Mouse (Mus musculus) frontal cortex, postnatal 25 days (tissue): ENCODE measurements around the gene Serhl.
"Not testable (repeated sequence)": the region's sequence is repeated elsewhere in the genome, so short reads cannot be mapped to it uniquely, and the experiment has no call there.

ENCODE experiments used
- DNase-seq, 2 experiments: peaks; one replicate each; pipeline ENCODE4 v3.0.0; 2022; ENCODE audit warnings: low spot score in 2 of 2

Serhl gene

DNA sequence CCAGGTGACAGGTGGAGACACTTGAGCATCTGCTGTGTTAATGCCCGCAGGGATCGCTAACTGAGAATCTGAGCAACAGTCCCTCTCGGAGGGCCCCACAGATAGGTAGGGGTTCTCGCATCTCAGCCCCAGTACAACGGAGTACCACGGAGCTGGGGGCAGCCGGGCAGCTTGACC is at the start of gene Serhl:
Gene Serhl (plus strand): TSS at position 78 of the 177 bp plus-strand sequence.
- no peak for DNase-seq

- no peak for DNase-seq
These were observed 49.1 kb upstream of the Serhl start for GRCm38 (mm10) chr15:83040156-83040555.

GRCm38 (mm10) chr15:83042655-83043361 is 46.5 kb upstream of the Serhl start:
- DNase-seq, result no peak

GRCm38 (mm10) chr15:83043362-83043708 is 46.0 kb upstream of the Serhl start:
- DNase-seq, result no peak

GRCm38 (mm10) chr15:83045565-83045964 is 43.7 kb upstream of the Serhl start:
- not testable (repeated sequence) for DNase-seq

DNA sequence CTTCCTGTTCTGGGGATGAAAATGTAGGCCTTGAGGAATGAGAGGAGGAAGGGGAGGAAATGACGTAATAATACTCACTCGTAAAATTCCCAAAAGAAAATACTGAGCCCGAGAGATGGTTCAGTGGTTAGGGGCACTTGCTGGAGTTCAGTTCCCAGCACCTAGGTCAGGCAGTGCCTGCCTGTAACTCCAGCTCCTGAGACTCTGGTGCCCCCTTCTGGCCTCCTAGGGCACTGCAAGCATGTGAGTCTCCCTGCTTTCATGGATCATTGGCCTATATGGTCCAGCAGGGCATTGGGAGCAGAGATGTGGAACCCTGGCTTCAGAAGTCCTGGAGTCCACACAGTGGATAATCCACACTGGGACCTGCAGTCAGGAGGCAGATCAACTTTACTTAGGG is 43.0 kb upstream of the Serhl start:
- no peak for DNase-seq

GRCm38 (mm10) chr15:83046730-83047129 is 42.6 kb upstream of the Serhl start:
- DNase-seq, result no peak

DNA sequence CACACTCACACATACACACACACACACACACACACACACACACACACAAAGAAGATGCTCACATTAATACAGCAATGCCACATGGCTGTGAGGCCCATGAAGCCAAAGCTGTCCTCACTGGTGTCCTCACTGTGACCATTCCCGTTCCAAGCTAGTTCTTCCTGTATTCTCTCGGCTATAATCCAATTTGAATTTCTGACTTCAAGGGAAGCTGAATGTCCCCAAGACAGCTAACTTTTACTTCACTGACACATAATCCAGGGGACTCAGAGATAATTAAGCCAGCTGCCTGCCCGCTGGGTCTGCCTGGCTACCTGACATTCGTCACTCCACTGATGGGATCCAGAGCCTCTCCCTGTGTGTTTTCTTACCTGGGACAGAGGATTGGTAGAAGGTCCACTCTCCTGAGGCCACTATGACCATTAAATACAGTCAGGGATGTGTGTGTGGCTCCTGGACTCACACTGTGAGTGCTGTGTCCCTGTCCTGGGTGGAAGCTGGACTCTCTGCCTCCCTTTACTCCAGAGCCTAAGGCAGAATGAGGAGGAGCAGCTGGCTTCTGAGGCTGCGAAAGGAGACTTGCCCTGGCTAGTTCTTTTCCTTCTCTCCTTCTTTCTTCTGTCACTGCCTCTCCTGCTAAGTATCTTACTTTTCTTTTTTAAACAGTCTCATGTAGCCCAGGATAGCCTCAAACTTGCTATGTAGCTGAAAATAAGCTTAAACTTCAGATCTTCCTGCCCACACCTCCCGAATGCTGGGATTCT is 36.8 kb upstream of the Serhl start:
- DNase-seq, result no peak

DNA sequence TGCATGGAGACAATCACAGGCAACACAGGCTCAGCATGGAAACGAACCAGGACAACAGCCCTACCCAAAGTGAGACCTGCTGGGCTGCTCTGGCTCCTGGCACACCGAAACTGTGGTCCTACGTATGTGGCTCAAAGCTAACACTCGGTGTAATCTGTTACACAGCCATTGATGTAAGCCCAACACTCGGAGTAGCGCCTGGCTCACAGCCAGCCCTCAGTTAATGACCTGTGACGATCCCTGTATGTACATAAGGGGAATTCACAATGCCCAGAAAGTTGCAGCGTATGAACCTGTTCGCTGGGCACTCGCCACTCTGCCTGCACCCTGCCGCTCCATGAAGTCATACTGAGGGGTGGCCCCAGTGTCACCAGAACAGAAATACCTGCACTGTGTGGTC is 36.0 kb upstream of the Serhl start:
- DNase-seq, result no peak

GRCm38 (mm10) chr15:83055569-83055968 is 33.7 kb upstream of the Serhl start:
- no peak for DNase-seq

- DNase-seq, result peak; percentile 47 to 50
These were observed 32.8 kb upstream of the Serhl start for GRCm38 (mm10) chr15:83056378-83057083.

GRCm38 (mm10) chr15:83057533-83057932 is 31.8 kb upstream of the Serhl start:
- no peak for DNase-seq

- no peak for DNase-seq
These were observed 30.1 kb upstream of the Serhl start for GRCm38 (mm10) chr15:83059233-83059660.

DNA sequence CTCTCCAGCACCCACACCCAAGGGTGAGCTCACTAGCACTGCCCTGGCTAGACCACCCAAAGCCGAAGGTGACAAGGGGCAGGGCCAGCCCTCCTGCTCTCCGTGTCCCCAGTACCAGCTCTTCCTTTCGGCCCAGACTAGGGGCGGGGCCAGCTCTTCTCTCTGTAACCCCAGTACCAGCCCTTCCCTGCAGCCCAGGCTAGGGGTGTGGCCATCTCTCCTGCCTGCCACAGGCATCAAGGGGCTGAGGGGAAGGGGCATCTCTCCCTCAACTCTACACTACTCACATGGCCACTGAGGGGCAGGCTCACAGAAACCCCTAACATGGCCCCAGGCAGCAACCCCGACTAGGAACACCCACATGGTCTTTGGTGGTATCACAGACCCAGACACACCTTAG is 27.6 kb upstream of the Serhl start:
- DNase-seq, result no peak

GRCm38 (mm10) chr15:83062582-83062981 is 26.7 kb upstream of the Serhl start:
- not testable (repeated sequence) for DNase-seq

DNA sequence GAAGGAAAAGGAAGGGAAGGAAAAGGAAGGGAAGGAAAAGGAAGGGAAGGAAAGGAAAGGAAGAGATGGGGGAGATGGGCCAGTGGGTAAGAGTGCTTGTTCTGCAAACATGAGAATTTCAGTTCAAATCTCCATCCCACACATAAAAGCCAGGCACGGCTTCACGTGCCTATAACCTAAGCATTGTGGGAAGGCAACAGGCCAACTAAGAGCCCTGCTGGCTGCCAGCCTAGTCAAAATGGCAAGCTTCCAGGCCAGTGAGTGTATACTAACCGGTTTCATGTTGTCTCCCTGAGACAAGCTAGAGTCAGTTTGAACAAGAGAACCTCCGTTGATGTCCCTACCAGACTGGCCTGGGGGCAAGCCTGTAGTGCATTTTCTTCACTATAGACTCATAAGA is 23.8 kb upstream of the Serhl start:
- peak in 1 of 2 experiments; percentile 37 for DNase-seq

- no peak for DNase-seq
These were observed 21.0 kb upstream of the Serhl start for GRCm38 (mm10) chr15:83068270-83068669.

GRCm38 (mm10) chr15:83070942-83071341 is 18.4 kb upstream of the Serhl start:
- no peak for DNase-seq

DNA sequence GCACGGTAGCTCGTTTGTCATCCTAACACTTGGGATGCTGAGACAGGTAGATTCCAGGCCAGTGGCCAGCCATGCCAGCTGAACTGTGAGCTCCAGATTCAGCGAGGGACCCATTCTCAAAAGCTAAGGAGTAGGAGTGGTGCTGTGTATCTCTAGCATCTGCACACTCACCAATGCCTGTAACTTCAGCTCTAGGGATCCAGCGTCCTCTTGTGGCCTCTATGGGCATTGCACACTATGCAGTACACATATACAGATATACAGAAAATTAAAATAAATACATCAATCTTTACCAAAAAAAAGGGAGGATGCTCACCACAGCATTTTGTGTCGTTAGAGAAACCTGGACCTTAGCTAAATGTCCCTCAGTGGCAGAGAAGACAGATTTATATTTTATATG is 17.6 kb upstream of the Serhl start:
- DNase-seq, result no peak

DNA sequence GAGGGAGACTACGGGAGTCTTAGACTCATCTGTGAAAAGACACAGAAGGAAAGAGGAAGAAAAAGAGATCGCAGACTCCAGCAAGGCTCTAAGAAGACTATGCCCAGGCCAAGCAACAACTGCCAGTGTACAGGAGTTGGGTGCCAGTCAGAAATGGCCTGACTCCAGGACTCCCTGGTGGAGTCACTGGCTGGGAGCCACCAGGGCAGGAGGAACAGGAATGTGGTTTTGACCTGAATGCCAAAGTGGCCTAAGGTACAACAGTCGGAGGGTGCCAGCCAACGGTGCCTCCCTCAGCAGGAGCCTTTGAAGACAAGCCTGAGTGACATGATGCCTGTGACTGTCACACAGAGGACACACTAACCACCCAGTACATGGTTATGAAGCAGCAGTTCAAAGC is 15.1 kb upstream of the Serhl start:
- no peak for DNase-seq

- DNase-seq, result no peak
These were observed 13.4 kb upstream of the Serhl start for GRCm38 (mm10) chr15:83075607-83076525.

DNA sequence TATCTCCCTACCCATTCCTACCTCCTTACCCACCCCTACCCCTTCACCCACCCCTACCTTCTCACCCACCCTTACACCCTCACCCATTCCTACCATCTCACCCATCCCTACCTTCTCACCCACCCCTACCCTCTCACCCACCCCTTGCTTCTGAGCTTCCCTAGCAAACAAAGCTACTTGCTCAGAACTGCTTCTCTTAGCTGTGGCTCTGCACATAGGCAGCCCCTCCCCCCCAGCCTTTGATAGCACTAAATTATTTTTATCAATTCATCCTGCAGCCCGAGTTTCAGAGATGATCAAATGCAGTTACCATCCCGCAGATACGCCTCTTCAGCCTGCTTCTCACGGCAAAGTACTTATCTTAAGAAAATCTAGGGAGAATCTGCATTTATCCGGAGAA is 5.8 kb upstream of the Serhl start:
- no peak for DNase-seq
